Mouse (Mus musculus): ENCODE results near the gene Gfm1. TPM values are rescaled to one million over a fixed set of nuclear protein-coding genes. Genes with fewer than 3 reads are reported as not detected.

The Gfm1 gene
- polyA plus RNA-seq, 1 experiment from 2014 or later = 39.6 TPM

Other genes with a start within 250 kb of the Gfm1 start
- gene Mlf1, start 56.0 kb upstream of the Gfm1 start, polyA plus RNA-seq (2016; fragmentation: Nextera tagmentation; extraction: Ambion mirVana) = 39.6 and 44.0 TPM in 2 replicates
- gene Gm17402, start 54.9 kb upstream of the Gfm1 start, polyA plus RNA-seq (2016; fragmentation: Nextera tagmentation; extraction: Ambion mirVana) = not detected in 2 replicates
- 125 and 139 TPM in 2 replicates for gene Lxn, start 33.8 kb downstream of the Gfm1 start, polyA plus RNA-seq (2016; fragmentation: Nextera tagmentation; extraction: Ambion mirVana)
- 1.3 and 1.6 TPM in 2 replicates for gene Rarres1, start 85.4 kb downstream of the Gfm1 start, polyA plus RNA-seq (2016; fragmentation: Nextera tagmentation; extraction: Ambion mirVana)
- gene Mfsd1, start 152.6 kb downstream of the Gfm1 start, polyA plus RNA-seq (2016; fragmentation: Nextera tagmentation; extraction: Ambion mirVana) = 56.0 and 57.1 TPM in 2 replicates